Mouse (Mus musculus) spleen, postnatal 36 days (tissue): ENCODE data around the gene Scaf11.

Experiments used
- DNase-seq, 2 experiments: peaks; one replicate each; pipeline ENCODE4 v3.0.0; 2022; ENCODE audit warnings: low spot score in 2 of 2, mixed read lengths in 1 of 2

Scaf11 gene

GRCm38 (mm10) chr15:96398333-96398732, 62.3 kb downstream of the Scaf11 start:
- DNase-seq = no peak

DNA sequence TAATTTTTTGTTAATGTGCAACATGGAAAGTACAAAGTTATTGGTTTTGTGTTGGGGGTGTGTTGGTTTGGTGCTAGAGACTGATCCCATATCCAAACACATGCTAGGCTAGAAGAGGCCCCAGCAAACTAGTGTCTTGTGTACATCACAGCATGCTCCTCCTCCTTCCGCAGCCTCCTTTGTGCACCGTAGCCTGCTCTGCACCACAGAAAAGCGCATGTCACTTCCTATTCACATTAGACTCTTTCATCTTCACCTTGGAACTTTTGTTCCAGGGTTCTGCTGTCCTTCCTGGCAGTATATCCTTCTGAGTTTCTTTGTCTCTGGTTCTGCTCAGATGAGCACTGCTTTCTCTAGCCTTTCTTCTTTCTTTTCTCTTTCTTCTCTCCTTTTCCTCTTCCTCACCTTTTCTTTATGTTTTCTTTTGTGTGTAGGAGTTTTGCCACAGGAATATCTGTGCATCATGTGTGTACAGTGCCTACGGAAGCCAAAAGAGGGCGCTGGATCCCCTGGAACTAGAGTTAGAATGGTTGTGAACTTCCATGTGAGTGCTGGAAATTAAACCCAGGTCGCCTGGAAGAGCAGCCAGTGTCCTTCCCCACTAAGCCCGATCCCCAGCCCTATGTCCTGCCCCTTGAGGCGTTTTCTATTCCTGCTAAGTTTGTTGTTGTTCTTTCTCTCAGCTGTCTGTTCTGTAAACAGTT, 63.9 kb downstream of the Scaf11 start:
- DNase-seq = no peak

- no peak for DNase-seq
Measured at GRCm38 (mm10) chr15:96395071-96395470, 65.6 kb downstream of the Scaf11 start.

DNA sequence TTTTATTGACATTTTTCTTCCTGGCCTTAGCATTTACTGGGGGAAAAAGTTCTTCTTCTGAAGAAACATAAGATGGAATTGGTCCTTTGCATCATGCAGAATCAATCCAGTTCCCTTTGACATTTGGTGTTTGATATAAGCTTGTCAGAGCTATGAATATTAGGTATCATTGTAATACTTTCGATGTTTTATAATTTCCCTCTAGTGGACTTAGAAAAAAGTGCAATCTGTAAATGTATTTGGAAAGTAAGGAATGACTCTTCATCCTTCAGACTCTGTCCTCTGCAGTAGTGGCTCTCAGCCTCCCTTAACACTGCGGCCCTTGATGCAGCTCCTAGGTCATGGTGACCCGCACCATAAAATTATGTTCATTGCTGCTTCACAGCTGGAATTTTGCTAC, 67.8 kb downstream of the Scaf11 start:
- DNase-seq = no peak

DNA sequence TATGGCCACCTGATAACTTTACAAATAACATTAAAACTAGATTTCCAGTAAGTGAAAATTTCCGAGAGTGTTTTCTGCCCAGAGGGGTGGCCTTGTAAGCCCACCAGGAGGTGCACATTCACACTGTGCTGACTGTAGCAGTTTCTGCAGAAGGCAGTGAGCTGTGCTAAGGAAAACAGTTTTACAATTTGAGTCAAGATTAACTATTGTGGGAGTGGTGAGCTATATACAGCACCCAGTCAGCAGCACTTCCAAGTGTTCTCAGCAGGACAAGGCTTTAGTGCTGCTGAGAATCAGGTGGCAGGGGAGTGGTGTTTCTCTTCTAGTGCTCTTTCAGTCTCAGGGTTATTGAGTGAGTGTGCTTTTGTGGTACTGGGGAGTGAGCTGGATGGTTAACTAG, 72.1 kb downstream of the Scaf11 start:
- DNase-seq = no peak

- DNase-seq = no peak
Measured at GRCm38 (mm10) chr15:96382223-96382622, 78.4 kb downstream of the Scaf11 start.

GRCm38 (mm10) chr15:96377701-96378100, 82.9 kb downstream of the Scaf11 start:
- no peak for DNase-seq

GRCm38 (mm10) chr15:96377263-96377662, 83.4 kb downstream of the Scaf11 start:
- DNase-seq = peak; percentile 8 to 11

GRCm38 (mm10) chr15:96376214-96376613, 84.4 kb downstream of the Scaf11 start:
- no peak for DNase-seq

DNA sequence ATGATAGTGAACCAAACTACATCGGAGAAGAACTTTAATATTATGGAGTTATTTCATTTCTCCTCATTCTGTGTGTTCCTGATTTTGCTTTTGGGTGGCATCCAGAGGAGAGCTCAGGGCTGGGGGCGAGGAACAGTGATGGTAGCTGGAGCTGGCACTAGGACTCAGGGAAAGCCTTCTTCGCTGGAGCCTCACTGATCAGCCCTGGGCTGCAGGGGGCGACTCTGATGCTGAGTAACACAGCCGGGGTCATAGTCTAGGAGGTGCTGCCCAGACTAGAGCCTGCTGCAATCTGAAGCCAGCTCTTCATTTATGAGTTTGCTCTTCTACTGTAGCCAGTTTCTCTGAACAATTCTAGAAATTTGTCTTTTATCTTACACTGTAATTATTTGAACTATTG, 87.5 kb downstream of the Scaf11 start:
- DNase-seq = no peak

DNA sequence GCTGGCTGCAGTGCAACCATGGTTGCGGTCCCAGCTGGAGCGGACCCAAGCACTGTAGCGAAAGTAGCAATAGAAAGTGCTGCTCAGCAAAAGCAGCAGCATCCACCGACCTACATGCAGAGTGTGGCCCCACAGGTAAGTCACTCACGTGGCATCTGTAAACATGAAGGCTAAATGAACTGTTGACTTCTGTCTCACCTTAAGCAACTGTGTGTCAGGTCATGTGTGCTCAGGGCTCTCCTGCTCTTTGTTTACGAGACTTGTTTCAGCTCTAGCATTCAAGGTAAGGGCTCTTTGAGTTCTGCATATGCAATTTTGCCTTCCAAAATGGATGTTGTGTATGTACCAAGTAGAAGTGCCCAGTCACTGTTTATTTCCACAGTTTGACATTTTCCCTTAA, 88.0 kb downstream of the Scaf11 start:
- no peak for DNase-seq

GRCm38 (mm10) chr15:96371311-96371710, 89.3 kb downstream of the Scaf11 start:
- no peak for DNase-seq

- DNase-seq = no peak
Measured at GRCm38 (mm10) chr15:96366176-96366963, 94.3 kb downstream of the Scaf11 start.

GRCm38 (mm10) chr15:96365351-96365750, 95.3 kb downstream of the Scaf11 start:
- DNase-seq = no peak
